Comparison of ENCODE assay signal across 10 mouse cellular contexts in the genomic region with DNA sequence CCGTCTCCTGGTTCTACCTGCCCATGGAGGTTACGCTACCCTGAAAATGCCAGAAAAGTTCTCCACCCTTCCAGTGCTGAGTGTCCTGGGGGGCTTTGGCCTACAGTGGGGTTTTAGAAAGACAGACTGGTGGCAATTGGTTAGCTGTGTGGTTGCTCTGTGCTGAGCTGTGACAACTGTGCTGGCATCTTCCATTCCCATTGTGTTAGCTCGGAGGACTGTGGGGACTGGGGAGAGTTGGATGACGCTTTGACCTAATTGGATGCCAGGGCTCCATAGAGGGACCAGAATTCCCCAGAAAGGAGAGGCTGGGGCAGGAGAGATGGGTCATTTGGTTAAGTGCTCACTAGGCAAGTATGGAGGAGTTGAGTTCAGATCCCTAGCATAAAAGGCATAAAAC.
"Had no signal": no experiment of that assay in that cellular context is flagged by ENCODE, and none has a peak within 500 bp of the region (broad histone marks: within the 10 kb centered on the region; RNA-seq: fewer than 3 reads in every experiment).

No protein-coding gene starts in this region.

- H3K27ac ChIP-seq: kidney, postnatal 0 days; liver, embryonic 13.5 days; midbrain, embryonic 13.5 days had no signal

- ATAC-seq: liver, postnatal 0 days; midbrain, embryonic 13.5 days had no signal

- DNase-seq: kidney, adult 11 months; kidney, postnatal 36 days; left cerebral cortex, postnatal 4 days; liver, embryonic 13.5 days; liver, postnatal 0 days; lung, postnatal 10 days; right cerebral cortex, postnatal 14 days; thymus, postnatal 36 days had no signal

- H3K9ac ChIP-seq: liver, embryonic 13.5 days; liver, postnatal 0 days; midbrain, embryonic 13.5 days had no signal

- H3K4me2 ChIP-seq: liver, embryonic 13.5 days; midbrain, embryonic 13.5 days had no signal

- H3K27me3 ChIP-seq: liver, embryonic 13.5 days; midbrain, embryonic 13.5 days had no signal

- H3K9me3 ChIP-seq: liver, embryonic 13.5 days; midbrain, embryonic 13.5 days had no signal

- H3K4me3 ChIP-seq: liver, embryonic 13.5 days; midbrain, embryonic 13.5 days had no signal
